Mouse (Mus musculus) hematopoietic stem cell, adult 5-6 weeks (primary cell): ENCODE results near the gene Fam160b1. TPM values are rescaled to one million over a fixed set of nuclear protein-coding genes. Genes with fewer than 3 reads are reported as not detected.

Source experiments
- ATAC-seq, 2 experiments: fragments of 125-278 bp in 1 of 2; replicated peaks in 1 of 2; 2 replicates each; pipeline ENCODE4 v1.8.0; 2016 to 2017; ENCODE audit warnings: inconsistent platforms in 2 of 2, mild to moderate bottlenecking in 2 of 2, moderate number of reproducible peaks in 2 of 2, low read depth in 1 of 2, moderate TSS enrichment in 1 of 2; ENCODE audit not compliant: low FRiP score in 2 of 2, poor library complexity in 2 of 2, severe bottlenecking in 2 of 2, insufficient read depth in 1 of 2, low TSS enrichment in 1 of 2
- total RNA-seq: library from RNA; stranded (forward); fragments of 172-1452, 232-1000 nt; gene quantifications from 2 replicates; pipeline ENCODE4 v1.2.3, GENCODE M21; 2017

The Fam160b1 gene
- total RNA-seq, 1 experiment from 2014 or later = 20.8 TPM

- ATAC-seq = peak; percentile 67 to 75
These were observed 33.0 kb downstream of the Fam160b1 start for GRCm38 (mm10) chr19:57393357-57393957.

GRCm38 (mm10) chr19:57396609-57397008 lies 36.1 kb downstream of the Fam160b1 start:
- ATAC-seq = no peak

GRCm38 (mm10) chr19:57402364-57402763 lies 41.9 kb downstream of the Fam160b1 start:
- ATAC-seq = no peak

GRCm38 (mm10) chr19:57403700-57404501 lies 43.4 kb downstream of the Fam160b1 start:
- peak; percentile 78 to 84 for ATAC-seq

GRCm38 (mm10) chr19:57404502-57404848 lies 44.0 kb downstream of the Fam160b1 start:
- ATAC-seq = no peak

GRCm38 (mm10) chr19:57407947-57408346 lies 47.5 kb downstream of the Fam160b1 start:
- no peak for ATAC-seq

GRCm38 (mm10) chr19:57411375-57412196 lies 51.1 kb downstream of the Fam160b1 start:
- peak; percentile 93 to 95 for ATAC-seq

- no peak for ATAC-seq
These were observed 52.7 kb downstream of the Fam160b1 start for GRCm38 (mm10) chr19:57413170-57413569.

- no peak for ATAC-seq
These were observed 53.4 kb downstream of the Fam160b1 start for GRCm38 (mm10) chr19:57413918-57414317.

- no peak for ATAC-seq
These were observed 54.7 kb downstream of the Fam160b1 start for GRCm38 (mm10) chr19:57415031-57415807.

- ATAC-seq = no peak
These were observed 57.5 kb downstream of the Fam160b1 start for GRCm38 (mm10) chr19:57417800-57418580.

- no peak for ATAC-seq
These were observed 62.9 kb downstream of the Fam160b1 start for GRCm38 (mm10) chr19:57423402-57423801.

- no peak for ATAC-seq
These were observed 64.8 kb downstream of the Fam160b1 start for GRCm38 (mm10) chr19:57425296-57425695.

GRCm38 (mm10) chr19:57426841-57427240 lies 66.4 kb downstream of the Fam160b1 start:
- ATAC-seq = no peak

- ATAC-seq = no peak
These were observed 67.4 kb downstream of the Fam160b1 start for GRCm38 (mm10) chr19:57427756-57428438.

GRCm38 (mm10) chr19:57428641-57429040 lies 68.2 kb downstream of the Fam160b1 start:
- ATAC-seq = no peak
